Mouse (Mus musculus) small intestine, adult 2 months (tissue): ENCODE measurements around the gene Tmc1.

ENCODE experiments used
- CTCF ChIP-seq: fragments of 200-500 bp; IDR thresholded peaks from 2 replicates; pipeline ENCODE4 v1.5.1; 2012; ENCODE audit warnings: low read depth, mild to moderate bottlenecking, control low read depth, inconsistent platforms, low read length, moderate library complexity, mixed read lengths; ENCODE audit not compliant: insufficient replicate concordance, insufficient read length; ENCODE audit errors: extremely low read depth
- POLR2A ChIP-seq: fragments of 200-500 bp; IDR thresholded peaks from 2 replicates; pipeline ENCODE4 v1.6.1; 2012; ENCODE audit warnings: low read depth, mild to moderate bottlenecking, control low read depth, inconsistent platforms, low read length, moderate library complexity

GRCm38 (mm10) chr19:20979244-20979643 lies 25.2 kb upstream of the Tmc1 start:
- TF ChIP-seq CTCF (no peak), POLR2A (no peak)
